Mouse (Mus musculus) hindbrain, embryonic 12.5 days (tissue): ENCODE measurements around the gene Gm5460. TPM values are rescaled to one million over a fixed set of nuclear protein-coding genes. Genes with fewer than 3 reads are reported as not detected.

Source experiments
- ATAC-seq: fragments of 200-750 bp; cut with Nextera tagmentation; 2 replicates; pipeline ENCODE4 v1.8.0; 2017; ENCODE audit warnings: moderate TSS enrichment; ENCODE audit not compliant: low FRiP score
- H3K27ac ChIP-seq: fragments of 300-500 bp; sonication (generic); 2 replicates; pipeline ENCODE4 v1.5.1; 2016; ENCODE audit warnings: mild to moderate bottlenecking
- H3K27me3 ChIP-seq: fragments of 300-500 bp; sonication (generic); 2 replicates; pipeline ENCODE4 v1.6.1; 2016; ENCODE audit warnings: mild to moderate bottlenecking
- H3K36me3 ChIP-seq: fragments of 300-500 bp; sonication (generic); 2 replicates; pipeline ENCODE4 v1.6.1; 2016; ENCODE audit warnings: mild to moderate bottlenecking
- H3K4me1 ChIP-seq: fragments of 300-500 bp; sonication (generic); 2 replicates; pipeline ENCODE4 v1.6.1; 2016
- H3K4me2 ChIP-seq: fragments of 300-500 bp; sonication (generic); replicated peaks from 2 replicates; pipeline ENCODE4 v1.6.1; 2016; ENCODE audit warnings: mild to moderate bottlenecking
- H3K4me3 ChIP-seq: fragments of 300-500 bp; sonication (generic); 2 replicates; pipeline ENCODE4 v1.5.1; 2016; ENCODE audit warnings: mild to moderate bottlenecking
- H3K9ac ChIP-seq: fragments of 300-500 bp; sonication (generic); 2 replicates; pipeline ENCODE4 v1.6.1; 2016; ENCODE audit warnings: mild to moderate bottlenecking, moderate library complexity
- H3K9me3 ChIP-seq: fragments of 300-500 bp; sonication (generic); replicated peaks from 2 replicates; pipeline ENCODE4 v1.6.1; 2016; ENCODE audit warnings: mild to moderate bottlenecking
- WGBS: fragments of 180-500 bp; shearing (Covaris S2); methylation state at CpG from one replicate; pipeline ENCODE4 v1.1.7; 2016; 5-methylcytosine and 5-hydroxymethylcytosine counted together
- polyA plus RNA-seq: library from polyadenylated mRNA; unstranded; fragments of >200 nt; fragmentation: Nextera tagmentation; extraction: Ambion mirVana; gene quantifications from 2 replicates; pipeline ENCODE4 v1.2.1, GENCODE M21; 2016

Gene Gm5460
- polyA plus RNA-seq, 1 experiment from 2014 or later, result not detected

- no peak within 1 kb of the TSS for H3K4me2 ChIP-seq
- no peak for ATAC-seq
- no peaks in the 10 kb centered on the region for H3K27me3 ChIP-seq
- 93% methylated on average over 3 of the region's 3 CpGs for WGBS
- no peak within 1 kb of the TSS for H3K27ac ChIP-seq
- no peak within 1 kb of the TSS for H3K9ac ChIP-seq
- no peaks in the 10 kb centered on the region for H3K36me3 ChIP-seq
- no peaks in the 10 kb centered on the region for H3K4me1 ChIP-seq
- H3K4me3 ChIP-seq, result no peak within 1 kb of the TSS
- no peaks in the 10 kb centered on the region for H3K9me3 ChIP-seq
Observed at GRCm38 (mm10) chr14:34015063-34015462, 1.5 kb upstream of the Gm5460 start, which contains the start of gene Gm30083. Gene Gm30083, minus strand, starts transcription at chr14:34015182.

DNA sequence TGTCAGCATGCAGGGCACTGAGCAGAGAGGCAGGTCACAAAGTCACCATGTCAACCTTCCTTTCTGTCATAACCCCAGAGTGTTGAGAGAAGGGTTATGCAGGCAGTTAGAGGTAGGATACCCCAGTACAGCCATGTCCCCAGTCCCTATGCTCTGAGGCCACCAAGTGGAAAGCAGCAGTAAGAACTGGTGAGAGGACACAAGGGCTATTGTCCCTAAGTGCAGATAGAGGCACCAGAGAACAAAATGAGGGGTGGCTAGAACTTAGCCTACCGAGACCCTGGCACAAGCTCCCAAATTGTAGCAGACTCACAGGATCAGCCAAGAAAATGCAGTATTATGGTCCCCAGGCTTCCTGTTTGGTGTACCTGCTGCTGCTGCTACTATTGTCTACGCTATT lies 380 bp downstream of the Gm5460 start:
- 87% methylated on average over 2 of the region's 2 CpGs for WGBS
- Histone ChIP-seq H3K4me1 (no peaks in the 10 kb centered on the region), H3K27ac (no peak overlapping the region), H3K9me3 (no peaks in the 10 kb centered on the region), H3K9ac (no peak overlapping the region), H3K4me2 (no peak overlapping the region), H3K27me3 (no peaks in the 10 kb centered on the region), H3K36me3 (no peaks in the 10 kb centered on the region), H3K4me3 (no peak overlapping the region)
- ATAC-seq, result no peak

- no peaks in the 10 kb centered on the region for H3K36me3 ChIP-seq
- 0 out of 2 replicates have a peak, but pooled peaks cover 4% of the 10 kb centered on the region for H3K9me3 ChIP-seq
- H3K9ac ChIP-seq, result no peak overlapping the region
Observed at GRCm38 (mm10) chr14:34026710-34027109, 10.2 kb downstream of the Gm5460 start.

GRCm38 (mm10) chr14:34033841-34034610 lies 17.5 kb downstream of the Gm5460 start:
- 88% methylated on average over 8 of the region's 8 CpGs for WGBS
- Histone ChIP-seq H3K4me2 (no peak overlapping the region), H3K4me3 (no peak overlapping the region), H3K27me3 (no peaks in the 10 kb centered on the region), H3K36me3 (no peaks in the 10 kb centered on the region), H3K9me3 (no peaks in the 10 kb centered on the region), H3K9ac (no peak overlapping the region), H3K4me1 (no peaks in the 10 kb centered on the region), H3K27ac (no peak overlapping the region)
- no peak for ATAC-seq

More at GRCm38 (mm10) chr14:34026710-34027109, 10.2 kb downstream of the Gm5460 start:
- Histone ChIP-seq H3K4me3 (no peak overlapping the region), H3K4me2 (no peak overlapping the region), H3K4me1 (no peaks in the 10 kb centered on the region), H3K27me3 (no peaks in the 10 kb centered on the region), H3K27ac (no peak overlapping the region)
- 74% methylated on average over 2 of the region's 2 CpGs for WGBS
- no peak for ATAC-seq

DNA sequence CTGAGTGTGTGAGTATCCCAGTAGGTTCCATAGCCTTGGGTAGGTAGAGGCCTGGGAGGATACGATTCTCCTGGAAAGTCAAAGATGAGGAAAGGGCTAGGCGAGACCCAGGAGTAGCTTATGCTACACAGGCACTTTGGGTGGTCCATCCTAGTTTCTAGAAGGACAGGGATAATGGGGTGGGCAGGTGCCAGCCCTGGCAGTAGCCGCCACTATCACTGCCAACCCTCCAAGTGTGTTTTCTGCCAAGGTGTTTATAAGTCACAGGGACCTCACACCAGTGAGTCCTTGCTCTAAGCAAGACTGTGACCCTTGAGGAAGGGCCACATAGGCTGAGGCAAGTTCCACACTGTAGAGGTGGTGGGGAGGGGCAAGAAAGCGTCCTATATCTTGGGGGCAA lies 24.7 kb downstream of the Gm5460 start:
- Histone ChIP-seq H3K9ac (no peak overlapping the region), H3K9me3 (no peaks in the 10 kb centered on the region), H3K27ac (no peak overlapping the region), H3K4me1 (no peaks in the 10 kb centered on the region), H3K4me3 (no peak overlapping the region), H3K27me3 (no peaks in the 10 kb centered on the region), H3K4me2 (no peak overlapping the region), H3K36me3 (no peaks in the 10 kb centered on the region)
- 85% methylated on average over 4 of the region's 4 CpGs for WGBS
- ATAC-seq, result no peak

GRCm38 (mm10) chr14:34043341-34043740 lies 26.8 kb downstream of the Gm5460 start:
- H3K9me3 ChIP-seq, result no peaks in the 10 kb centered on the region
- no peak overlapping the region for H3K4me3 ChIP-seq
- H3K36me3 ChIP-seq, result no peaks in the 10 kb centered on the region
- H3K4me2 ChIP-seq, result no peak overlapping the region
- H3K4me1 ChIP-seq, result no peaks in the 10 kb centered on the region
- H3K9ac ChIP-seq, result no peak overlapping the region
- no peak overlapping the region for H3K27ac ChIP-seq
- 72% methylated on average over 3 of the region's 3 CpGs for WGBS
- ATAC-seq, result no peak
- no peaks in the 10 kb centered on the region for H3K27me3 ChIP-seq

DNA sequence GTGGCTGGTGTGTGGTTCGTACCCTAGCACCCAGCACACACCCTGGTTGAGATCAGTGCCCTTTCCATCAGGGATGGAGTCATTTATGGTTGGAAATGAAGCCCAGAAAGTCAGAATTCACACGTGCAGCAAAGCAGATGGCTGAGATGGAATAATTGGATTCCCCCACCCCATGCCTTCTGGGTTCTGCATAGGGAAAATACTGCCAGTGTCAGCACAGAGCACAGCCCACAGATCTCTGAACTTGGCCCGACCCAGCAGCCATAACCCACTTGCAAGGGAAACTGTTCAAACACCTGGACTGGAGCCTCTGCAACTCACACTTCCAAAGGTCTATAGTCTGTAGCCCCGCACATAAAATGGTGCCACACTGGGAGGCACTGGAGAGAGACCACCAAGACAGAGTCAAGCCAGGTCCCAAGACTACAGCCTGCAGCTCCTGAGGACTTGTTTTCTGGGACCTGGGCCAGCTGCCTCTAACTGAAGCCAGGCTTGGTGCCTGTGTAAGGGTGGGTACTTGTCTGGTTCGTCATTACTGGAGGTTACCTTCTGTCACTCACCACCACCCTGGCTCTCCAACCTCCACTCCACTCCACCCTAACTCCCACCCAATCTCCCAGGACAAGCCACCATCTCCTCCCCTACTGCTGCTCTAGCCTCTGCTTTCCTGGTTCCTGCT lies 33.7 kb downstream of the Gm5460 start:
- H3K27me3 ChIP-seq, result no peaks in the 10 kb centered on the region
- ATAC-seq, result no peak
- no peak overlapping the region for H3K4me3 ChIP-seq
- H3K27ac ChIP-seq, result no peak overlapping the region
- no peak overlapping the region for H3K9ac ChIP-seq
- 74% methylated on average over 5 of the region's 5 CpGs for WGBS
- no peak overlapping the region for H3K4me2 ChIP-seq
- no peaks in the 10 kb centered on the region for H3K9me3 ChIP-seq
- no peaks in the 10 kb centered on the region for H3K4me1 ChIP-seq
- no peaks in the 10 kb centered on the region for H3K36me3 ChIP-seq

DNA sequence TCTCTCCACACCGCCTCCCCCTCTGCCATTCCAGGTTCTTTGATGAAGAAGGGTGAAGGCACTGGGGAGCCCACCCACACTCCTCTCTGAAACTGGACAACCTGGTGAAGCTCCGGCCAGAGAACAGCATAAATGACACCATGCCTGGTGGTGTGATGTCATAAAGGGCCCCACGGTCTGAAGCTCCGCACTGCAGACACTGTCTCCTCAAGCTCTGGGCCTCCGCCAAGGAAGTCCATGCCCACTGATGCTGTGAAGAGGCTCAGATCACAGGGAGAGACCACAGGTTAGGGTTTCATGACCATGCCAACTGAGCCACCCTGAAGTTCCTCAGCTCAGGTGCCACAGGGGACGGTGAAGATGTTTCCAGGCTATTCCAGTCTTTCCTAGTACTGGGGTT lies 36.0 kb downstream of the Gm5460 start, which contains the start of gene Antxrl:
TSS of gene Antxrl (plus strand) at position 192 of the 400 bp plus-strand sequence.
- no peak for ATAC-seq
- Histone ChIP-seq H3K36me3 (no peaks in the 10 kb centered on the region), H3K9me3 (no peaks in the 10 kb centered on the region; the same call in 1 of the 2 replicates), H3K4me1 (no peaks in the 10 kb centered on the region), H3K27ac (no peak within 1 kb of the TSS), H3K27me3 (no peaks in the 10 kb centered on the region), H3K9ac (no peak within 1 kb of the TSS), H3K4me3 (no peak within 1 kb of the TSS), H3K4me2 (no peak within 1 kb of the TSS)
- WGBS, result 95% methylated on average over 6 of the region's 6 CpGs

DNA sequence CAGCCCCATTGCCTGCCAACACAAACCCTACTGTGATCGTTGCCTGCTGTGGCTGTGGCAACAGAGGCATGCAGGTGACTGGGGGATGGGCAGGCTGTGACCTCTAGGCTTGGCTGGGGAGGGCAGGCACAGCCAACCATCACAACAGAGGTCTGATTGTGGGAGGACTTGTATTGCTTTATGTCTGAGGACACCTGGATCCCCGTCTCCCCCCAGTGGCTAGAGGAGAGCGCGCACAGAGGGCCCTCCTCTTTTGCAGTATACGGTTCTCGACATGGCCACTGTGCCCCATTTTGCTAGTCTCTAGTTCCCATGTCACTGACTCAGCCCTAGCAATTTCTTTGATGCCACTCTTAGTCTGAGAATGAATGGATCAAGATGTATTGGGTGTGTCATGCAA lies 55.1 kb downstream of the Gm5460 start:
- Histone ChIP-seq H3K27ac (no peak overlapping the region), H3K4me1 (no peaks in the 10 kb centered on the region), H3K36me3 (no peaks in the 10 kb centered on the region), H3K4me2 (no peak overlapping the region), H3K4me3 (no peak overlapping the region), H3K9ac (no peak overlapping the region), H3K27me3 (no peaks in the 10 kb centered on the region), H3K9me3 (no peaks in the 10 kb centered on the region)
- 71% methylated on average over 6 of the region's 6 CpGs for WGBS
- ATAC-seq, result no peak

DNA sequence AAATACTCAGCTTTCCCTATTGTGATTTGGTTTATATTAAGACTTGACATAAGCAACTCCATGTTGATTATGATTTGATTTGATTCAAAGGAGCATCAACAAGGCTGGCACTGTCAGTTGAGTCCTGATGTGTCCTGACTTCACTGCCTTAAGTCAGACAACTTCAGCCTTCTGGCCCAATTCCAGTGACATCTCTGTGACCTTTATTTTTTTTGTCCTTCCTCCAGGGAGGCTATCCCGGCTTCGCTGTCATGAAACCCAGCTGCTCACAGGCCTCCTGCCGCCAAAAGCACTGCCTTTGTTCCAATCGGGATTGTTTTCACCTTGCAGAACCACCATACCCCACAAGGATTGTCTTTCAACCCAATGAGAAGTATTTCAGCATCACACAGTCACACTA lies 58.8 kb downstream of the Gm5460 start:
- no peaks in the 10 kb centered on the region for H3K27me3 ChIP-seq
- ATAC-seq, result no peak
- H3K4me3 ChIP-seq, result no peak overlapping the region
- no peak overlapping the region for H3K27ac ChIP-seq
- H3K9me3 ChIP-seq, result no peaks in the 10 kb centered on the region
- H3K4me1 ChIP-seq, result no peaks in the 10 kb centered on the region
- WGBS, result 21% methylated on average over 4 of the region's 4 CpGs
- H3K4me2 ChIP-seq, result no peak overlapping the region
- no peak overlapping the region for H3K9ac ChIP-seq
- no peaks in the 10 kb centered on the region for H3K36me3 ChIP-seq

DNA sequence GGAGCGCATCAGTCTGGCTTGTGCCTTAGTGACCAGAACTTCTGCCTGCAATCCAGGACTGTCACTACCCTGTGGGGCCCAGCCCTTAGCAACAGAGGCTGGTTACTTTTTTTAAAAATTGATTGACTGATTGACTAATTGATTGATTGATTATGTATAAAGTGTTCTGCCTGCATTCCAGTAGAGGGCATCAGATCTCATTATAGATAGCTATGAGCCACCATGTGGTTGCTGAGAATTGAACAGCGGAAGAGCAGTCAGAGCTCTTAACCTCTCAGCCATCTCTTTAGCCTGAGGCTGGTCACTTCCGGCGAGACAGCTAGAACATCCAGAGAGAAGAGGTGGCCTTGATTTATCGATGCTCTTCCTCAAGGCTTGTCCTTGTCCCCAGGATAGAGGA lies 60.7 kb downstream of the Gm5460 start:
- Histone ChIP-seq H3K4me2 (no peak overlapping the region), H3K36me3 (no peaks in the 10 kb centered on the region), H3K9me3 (no peaks in the 10 kb centered on the region), H3K27me3 (0 out of 2 replicates have a peak, but pooled peaks cover 4% of the 10 kb centered on the region), H3K4me3 (no peak overlapping the region), H3K9ac (no peak overlapping the region), H3K27ac (no peak overlapping the region), H3K4me1 (no peaks in the 10 kb centered on the region; the same call in 1 of the 2 replicates)
- 71% methylated on average over 5 of the region's 5 CpGs for WGBS
- ATAC-seq, result no peak

- Histone ChIP-seq H3K9ac (no peak overlapping the region), H3K9me3 (no peaks in the 10 kb centered on the region), H3K27me3 (0 out of 2 replicates have a peak, but pooled peaks cover 4% of the 10 kb centered on the region), H3K4me3 (no peak overlapping the region), H3K4me2 (no peak overlapping the region), H3K27ac (no peak overlapping the region), H3K36me3 (no peaks in the 10 kb centered on the region), H3K4me1 (no peaks in the 10 kb centered on the region; the same call in 1 of the 2 replicates)
- 83% methylated on average over 4 of the region's 4 CpGs for WGBS
- no peak for ATAC-seq
Observed at GRCm38 (mm10) chr14:34078293-34078692, 61.7 kb downstream of the Gm5460 start.
